Comparison of ENCODE assay signal across 14 mouse cellular contexts in genomic region chr15:37062585-37062984, GRCm38 (mm10). TPM values are rescaled to one million over a fixed set of nuclear protein-coding genes. Genes with fewer than 3 reads are reported as not detected.
A peak's percentile ranks its signal among the peaks of the same experiment; 100 is the strongest.
DNase-seq lines count a peak whose midpoint lies in the region; ATAC-seq and TF ChIP-seq lines count a peak whose summit lies in the region.
"Had no signal": no experiment of that assay in that cellular context is flagged by ENCODE, and none has a peak within 500 bp of the region (broad histone marks: within the 10 kb centered on the region; RNA-seq: fewer than 3 reads in every experiment).

No protein-coding gene starts in this region.

- whole genome bisulfite sequencing in hindbrain, embryonic 10.5 days, result 89% methylated on average over 7 of the region's 7 CpGs
- WGBS in hindbrain, embryonic 12.5 days, result 85% methylated on average over 7 of the region's 7 CpGs

- no peaks in the 10 kb centered on the region for H3K9me3 ChIP-seq in hindbrain, embryonic 10.5 days
- no peaks in the 10 kb centered on the region for H3K9me3 ChIP-seq in hindbrain, embryonic 12.5 days (replicated peaks)
- H3K9me3 ChIP-seq: embryonic facial prominence, embryonic 12.5 days had no signal

- no peak for DNase-seq in hindbrain, embryonic 10.5 days (ENCODE audit: low spot score)
- DNase-seq in right cerebral cortex, adult 2 months (ENCODE audit: low spot score in 2 of 2), result peak; percentile 62 to 64
- no peak for DNase-seq in right cerebral cortex, postnatal 14 days
- DNase-seq in left cerebral cortex, adult 2 months (ENCODE audit: extremely low spot score in 1 of 2, low spot score in 2 of 2), result peak; percentile 28 to 47
- DNase-seq in telencephalon, adult 2 months (ENCODE audit: low read depth, low spot score), result peak; percentile 86
- DNase-seq in embryo, embryonic 10.5 days (ENCODE audit: low spot score), result no peak
- no peak for DNase-seq in spleen, postnatal 36 days (ENCODE audit: low spot score in 2 of 2)
- DNase-seq: cerebellum, adult 8-10 months; heart, postnatal 4 days had no signal

- no peak overlapping the region for H3K4me3 ChIP-seq in hindbrain, embryonic 10.5 days
- no peak overlapping the region for H3K4me3 ChIP-seq in hindbrain, embryonic 12.5 days
- no peak overlapping the region for H3K4me3 ChIP-seq in left cerebral cortex, adult 2 months
- H3K4me3 ChIP-seq: embryonic facial prominence, embryonic 12.5 days had no signal

- no peaks in the 10 kb centered on the region for H3K36me3 ChIP-seq in hindbrain, embryonic 10.5 days
- H3K36me3 ChIP-seq in hindbrain, embryonic 12.5 days, result no peaks in the 10 kb centered on the region
- H3K36me3 ChIP-seq: embryonic facial prominence, embryonic 12.5 days had no signal

- intact Hi-C loops in left cerebral cortex, adult 2 months (cut with DNase I), result no loop called here

- H3K27ac ChIP-seq in hindbrain, embryonic 10.5 days, result 0 out of 2 replicates have a peak overlapping the region, but pooled peaks have one; percentile 18
- H3K27ac ChIP-seq in hindbrain, embryonic 12.5 days, result no peak overlapping the region
- H3K27ac ChIP-seq in left cerebral cortex, adult 2 months, result peak overlapping the region; percentile 25
- H3K27ac ChIP-seq: embryonic facial prominence, embryonic 12.5 days; liver, embryonic 14.5 days had no signal

- H3K4me1 ChIP-seq in hindbrain, embryonic 10.5 days (replicated peaks), result peaks cover 34% of the 10 kb centered on the region
- 0 out of 2 replicates have a peak, but pooled peaks cover 4% of the 10 kb centered on the region for H3K4me1 ChIP-seq in hindbrain, embryonic 12.5 days
- H3K4me1 ChIP-seq: embryonic facial prominence, embryonic 12.5 days had no signal

- H3K27me3 ChIP-seq in hindbrain, embryonic 10.5 days (ENCODE audit: insufficient read depth, poor library complexity, severe bottlenecking), result no peaks in the 10 kb centered on the region
- H3K27me3 ChIP-seq in hindbrain, embryonic 12.5 days, result no peaks in the 10 kb centered on the region
- H3K27me3 ChIP-seq: embryonic facial prominence, embryonic 12.5 days had no signal

- no peak for ATAC-seq in hindbrain, embryonic 12.5 days (ENCODE audit: low FRiP score)
- ATAC-seq: CD4-positive, CD25-positive, alpha-beta regulatory T cell, adult 4 months had no signal

- H3K4me2 ChIP-seq in hindbrain, embryonic 12.5 days (replicated peaks), result no peak overlapping the region
- H3K4me2 ChIP-seq: embryonic facial prominence, embryonic 12.5 days; heart, embryonic 11.5 days had no signal

- no peak overlapping the region for H3K9ac ChIP-seq in hindbrain, embryonic 12.5 days
- H3K9ac ChIP-seq: embryonic facial prominence, embryonic 12.5 days; liver, embryonic 14.5 days had no signal

- TF ChIP-seq CTCF in left cerebral cortex, adult 2 months (IDR thresholded peaks at IDR 0.05), result no peak

RNA-seq across cellular contexts. Expression of gene Zfp706, which starts 55.0 kb away (rescaled TPM):
- 459 and 460 TPM in 2 replicates for polyA plus RNA-seq in hindbrain, embryonic 10.5 days (2016; fragmentation: Nextera tagmentation; extraction: Ambion mirVana)
- polyA plus RNA-seq in hindbrain, embryonic 12.5 days (2016; fragmentation: Nextera tagmentation; extraction: Ambion mirVana), result 417 and 440 TPM in 2 replicates
- 100 to 1,000 TPM; 214 to 217 TPM for total RNA-seq in left cerebral cortex, adult 2 months (2021)

Comparison
In these comparisons a context has a peak if more than half of its experiments do, and no peak if none do; other contexts are left out.
1. DNase-seq: peak in right cerebral cortex, adult 2 months (2 of 2), left cerebral cortex, adult 2 months (2 of 2) and telencephalon, adult 2 months (single experiment); none in hindbrain, embryonic 10.5 days (single experiment), right cerebral cortex, postnatal 14 days (single experiment), embryo, embryonic 10.5 days (single experiment) and spleen, postnatal 36 days (0 of 2).